Mouse (Mus musculus) ES-E14 (cell line): ENCODE results near the gene Sf3b3. TPM values are rescaled to one million over a fixed set of nuclear protein-coding genes. Genes with fewer than 3 reads are reported as not detected.

Source experiments
- DNase-seq: peaks from one replicate; pipeline ENCODE4 v3.0.0-alpha.2; 2013; ENCODE audit warnings: low read depth, low spot score
- H3K27ac ChIP-seq: 2 replicates; pipeline ENCODE4 v1.5.1; 2012; ENCODE audit warnings: low read depth, mild to moderate bottlenecking, low read length, moderate library complexity, mixed read lengths; ENCODE audit not compliant: poor library complexity, insufficient read depth, severe bottlenecking
- H3K36me3 ChIP-seq: 2 replicates; pipeline ENCODE4 v1.6.1; 2012; ENCODE audit warnings: mild to moderate bottlenecking, low read length, moderate library complexity, mixed read lengths; ENCODE audit not compliant: control insufficient read depth, poor library complexity, insufficient read depth, severe bottlenecking
- H3K4me1 ChIP-seq, 2 experiments: fragments of 150-350 bp in 1 of 2; sonication (generic) in 1 of 2; 2 replicates each; pipeline ENCODE4 v1.6.1; 2012; ENCODE audit warnings: low read length in 2 of 2, mild to moderate bottlenecking in 1 of 2, mixed read lengths in 1 of 2; ENCODE audit not compliant: control insufficient read depth in 2 of 2, insufficient read depth in 2 of 2, poor library complexity in 1 of 2
- H3K4me3 ChIP-seq, 2 experiments: fragments of 150-350 bp in 1 of 2; sonication (generic) in 1 of 2; 2 replicates each; pipeline ENCODE4 v1.5.1; 2012; ENCODE audit warnings: low read length in 2 of 2, low read depth in 1 of 2, mild to moderate bottlenecking in 1 of 2, mixed read lengths in 1 of 2; ENCODE audit not compliant: insufficient read depth in 1 of 2, poor library complexity in 1 of 2, severe bottlenecking in 1 of 2
- H3K9ac ChIP-seq: 2 replicates; pipeline ENCODE4 v1.6.1; 2012; ENCODE audit warnings: low read depth, mild to moderate bottlenecking, low read length, mixed read lengths; ENCODE audit not compliant: poor library complexity, insufficient read depth, severe bottlenecking
- H3K9me3 ChIP-seq: fragments of 150-350 bp; sonication (generic); 2 replicates; pipeline ENCODE4 v1.6.1; 2012; ENCODE audit warnings: low read depth, mild to moderate bottlenecking, low read length; ENCODE audit not compliant: control insufficient read depth, insufficient read depth
- CHD2 ChIP-seq: IDR thresholded peaks from 2 replicates; pipeline ENCODE4 v1.6.1; 2014; ENCODE audit warnings: mild to moderate bottlenecking, low read depth, low read length, inconsistent platforms
- HCFC1 ChIP-seq: IDR thresholded peaks from 2 replicates; pipeline ENCODE4 v1.6.1; 2012; ENCODE audit warnings: low read length, inconsistent platforms, borderline replicate concordance; ENCODE audit not compliant: insufficient read depth
- MAFK ChIP-seq: IDR thresholded peaks from 2 replicates; pipeline ENCODE4 v1.6.1; 2014; ENCODE audit warnings: mild to moderate bottlenecking, low read depth, low read length, inconsistent platforms; ENCODE audit not compliant: insufficient read depth
- ZC3H11A ChIP-seq: IDR thresholded peaks from 2 replicates; pipeline ENCODE4 v1.6.1; 2012; ENCODE audit warnings: low read depth, mild to moderate bottlenecking, inconsistent platforms, low read length, borderline replicate concordance
- ZNF384 ChIP-seq: IDR thresholded peaks from 2 replicates; pipeline ENCODE4 v1.6.1; 2012; ENCODE audit warnings: low read depth, low read length, inconsistent platforms
- in situ Hi-C, 2 experiments: fragments of 600-800 bp; cut with MboI; formaldehyde crosslinking; loops; one replicate each; pipeline ENCODE4 v1.15.1; 2025; ENCODE audit warnings: low sequenced_read_pairs in 2 of 2, inconsistent platforms in 1 of 2; ENCODE audit not compliant: unreplicated experiment in 2 of 2
- total RNA-seq: library from RNA; depleted of rRNA; stranded (reverse); fragments of 300-350 nt; gene quantifications from 2 replicates; pipeline ENCODE4 v1.2.3, GENCODE M21; 2012

Gene Sf3b3
- total RNA-seq, 1 experiment, result 210 TPM

DNA sequence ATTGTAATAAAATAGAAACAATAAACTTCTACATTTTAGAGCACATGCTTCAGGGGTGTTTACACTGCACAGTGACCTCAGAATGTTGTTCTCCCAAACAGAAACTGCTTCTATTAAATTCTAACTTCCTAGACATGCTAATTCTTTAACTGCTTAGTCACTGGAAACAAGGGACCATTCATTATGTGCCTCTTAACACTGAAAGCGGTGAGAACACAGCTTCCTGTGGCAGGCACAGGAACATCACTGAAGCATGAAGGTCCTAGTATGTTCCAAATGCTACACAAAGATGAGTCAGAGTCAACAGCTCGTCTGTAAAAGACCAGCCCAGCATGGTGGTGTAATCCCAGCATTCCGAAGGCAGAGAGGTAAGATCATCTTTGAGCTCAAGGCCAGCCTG is 31.3 kb downstream of the Sf3b3 start:
- Histone ChIP-seq H3K9ac (no peak overlapping the region), H3K4me3 (no peak overlapping the region), H3K36me3 (peaks cover 80% of the 10 kb centered on the region), H3K4me1 (no peaks in the 10 kb centered on the region; a peak in 1 of 4 replicates), H3K27ac (no peak overlapping the region), H3K9me3 (no peaks in the 10 kb centered on the region)
- DNase-seq, result no peak
- in situ Hi-C loops, result loop anchor here in 1 of 2 experiments (10.0 kb wide), 1 partner anchor 469 kb away; no protein-coding TSS in a partner anchor
- TF ChIP-seq HCFC1 (no peak), ZC3H11A (no peak), CHD2 (no peak), ZNF384 (no peak), MAFK (no peak)

GRCm38 (mm10) chr8:110813081-110813812 is 33.3 kb downstream of the Sf3b3 start:
- Histone ChIP-seq H3K36me3 (peaks cover 77% of the 10 kb centered on the region), H3K9ac (no peak overlapping the region), H3K9me3 (no peaks in the 10 kb centered on the region), H3K27ac (no peak overlapping the region), H3K4me1 (peaks cover 0 to 7% of the 10 kb centered on the region in 2 experiments; a peak in 2 of 4 replicates), H3K4me3 (no peak overlapping the region)
- DNase-seq, result no peak
- TF ChIP-seq HCFC1, result no peak
- TF ChIP-seq ZC3H11A, result no peak
- no peak for TF ChIP-seq CHD2
- TF ChIP-seq MAFK, result no peak
- no peak for TF ChIP-seq ZNF384
- in situ Hi-C loops, result loop anchor here in 1 of 2 experiments (10.0 kb wide), 1 partner anchor 472 kb away; no protein-coding TSS in a partner anchor

DNA sequence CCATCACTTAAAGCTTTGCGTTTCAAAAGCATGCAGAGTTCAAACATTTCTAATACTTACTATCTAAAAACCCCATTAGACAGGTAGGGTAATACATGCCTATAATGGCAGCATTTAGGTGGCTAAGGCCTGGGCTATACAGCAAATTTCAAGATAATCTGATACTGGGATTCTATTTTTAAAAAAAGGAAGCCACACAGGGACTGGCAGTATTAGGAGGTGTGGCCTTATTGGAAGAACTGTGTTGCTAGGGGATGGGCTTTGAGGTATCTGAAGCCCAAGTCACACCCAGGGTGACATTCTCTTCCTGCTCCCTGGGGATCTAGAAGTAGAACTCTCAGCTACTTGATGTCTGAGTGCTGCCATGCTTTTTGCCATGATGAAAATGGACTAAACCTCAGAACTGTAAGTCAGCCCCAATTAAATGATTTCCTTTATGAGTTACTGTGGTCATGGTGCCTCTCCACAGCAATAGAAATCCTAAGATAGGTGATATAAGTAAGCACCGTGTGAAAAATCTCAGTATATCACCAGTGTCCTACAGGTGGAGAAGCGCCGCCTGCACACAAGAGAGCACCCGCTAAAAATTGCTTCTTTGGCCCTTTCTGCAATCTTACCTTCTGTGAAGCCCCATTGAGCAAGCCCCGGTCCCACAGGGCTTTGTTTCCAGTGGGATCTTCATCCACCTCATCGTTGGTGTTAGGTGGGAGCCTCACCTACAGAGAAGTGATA is 34.1 kb downstream of the Sf3b3 start:
- H3K9ac ChIP-seq, result no peak overlapping the region
- H3K27ac ChIP-seq, result no peak overlapping the region
- peaks cover 0 to 7% of the 10 kb centered on the region in 2 experiments; a peak in 2 of 4 replicates for H3K4me1 ChIP-seq
- DNase-seq, result no peak
- TF ChIP-seq ZNF384 (no peak), ZC3H11A (no peak), CHD2 (no peak)
- peaks cover 72% of the 10 kb centered on the region for H3K36me3 ChIP-seq
- in situ Hi-C loops, result loop anchor here in 1 of 2 experiments (10.0 kb wide), 1 partner anchor 472 kb away; no protein-coding TSS in a partner anchor
- H3K4me3 ChIP-seq, result no peak overlapping the region
- H3K9me3 ChIP-seq, result no peaks in the 10 kb centered on the region

DNA sequence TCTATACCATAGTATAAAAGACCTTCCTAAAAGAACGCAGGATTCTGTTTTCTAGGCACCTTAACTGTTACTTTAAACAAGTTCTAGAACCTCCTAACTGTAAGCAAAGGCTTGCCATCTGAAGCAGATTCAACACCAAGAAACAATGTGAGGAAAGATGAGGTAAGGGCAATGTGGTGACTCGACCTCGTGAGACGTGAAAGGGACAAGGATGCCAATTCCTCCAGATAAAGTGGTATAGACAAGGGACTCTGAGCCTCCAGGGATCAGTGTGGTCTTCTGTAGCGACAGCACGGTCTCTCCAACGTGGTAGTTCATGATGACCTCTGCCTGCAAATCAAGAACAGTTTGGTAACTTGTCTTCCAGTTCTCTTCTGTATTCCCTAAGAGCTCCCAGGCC is 34.8 kb downstream of the Sf3b3 start:
- H3K9me3 ChIP-seq, result no peaks in the 10 kb centered on the region
- no peak overlapping the region for H3K4me3 ChIP-seq

More for the DNA sequence above, 34.8 kb downstream of the Sf3b3 start:
- Histone ChIP-seq H3K36me3 (peaks cover 65% of the 10 kb centered on the region), H3K4me1 (peaks cover 0 to 9% of the 10 kb centered on the region in 2 experiments; a peak in 2 of 4 replicates), H3K9ac (no peak overlapping the region), H3K27ac (no peak overlapping the region)
- DNase-seq, result no peak
- in situ Hi-C loops, result loop anchor here in 1 of 2 experiments (10.0 kb wide), 1 partner anchor 473 kb away; no protein-coding TSS in a partner anchor
- TF ChIP-seq MAFK (no peak), ZNF384 (no peak), CHD2 (no peak), HCFC1 (no peak), ZC3H11A (no peak)
